Mouse (Mus musculus): ENCODE results near the gene Rtl10. TPM values are rescaled to one million over a fixed set of nuclear protein-coding genes. Genes with fewer than 3 reads are reported as not detected.
A peak's percentile ranks its signal among the peaks of the same experiment; 100 is the strongest.

Gene Rtl10
- polyA plus RNA-seq, 2 experiments = 1.0 to 2.2 TPM

GRCm38 (mm10) chr16:18462031-18462430 is 36.7 kb upstream of the Rtl10 start:
- Histone ChIP-seq H3K4me3 (ENCODE audit: insufficient read depth in 1 of 2, low read depth in 2 of 2, low read length in 2 of 2) (no peak overlapping the region), H3K9me3 (ENCODE audit: control insufficient read depth, low read length) (no peaks in the 10 kb centered on the region), H3K27ac (no peak overlapping the region), H3K4me2 (ENCODE audit: low read depth) (no peak overlapping the region), H3K4me1 (replicated peaks; ENCODE audit: control insufficient read depth in 2 of 2, insufficient read depth in 2 of 2, low read length in 1 of 2) (peaks cover 0 to 20% of the 10 kb centered on the region in 2 experiments; a peak in 3 of 4 replicates), H3K9ac (replicated peaks) (no peak overlapping the region), H3K36me3 (replicated peaks; ENCODE audit: control insufficient read depth, insufficient read depth, low read depth) (peaks cover 80% of the 10 kb centered on the region), H3K27me3 (ENCODE audit: control insufficient read depth, insufficient read depth, low read length) (no peaks in the 10 kb centered on the region)
- ATAC-seq (ENCODE audit: insufficient read depth) = no peak
- DNase-seq (ENCODE audit: low read depth in 3 of 3, low spot score in 3 of 3) = no peak
- WGBS (ENCODE audit: insufficient replicate concordance) = 87% methylated on average over 9 of the region's 9 CpGs
- TF ChIP-seq CTCF (IDR thresholded peaks at IDR 0.05; ENCODE audit: low read depth) (no peak), EP300 (IDR thresholded peaks at IDR 0.05; ENCODE audit: low read depth) (no peak)

DNA sequence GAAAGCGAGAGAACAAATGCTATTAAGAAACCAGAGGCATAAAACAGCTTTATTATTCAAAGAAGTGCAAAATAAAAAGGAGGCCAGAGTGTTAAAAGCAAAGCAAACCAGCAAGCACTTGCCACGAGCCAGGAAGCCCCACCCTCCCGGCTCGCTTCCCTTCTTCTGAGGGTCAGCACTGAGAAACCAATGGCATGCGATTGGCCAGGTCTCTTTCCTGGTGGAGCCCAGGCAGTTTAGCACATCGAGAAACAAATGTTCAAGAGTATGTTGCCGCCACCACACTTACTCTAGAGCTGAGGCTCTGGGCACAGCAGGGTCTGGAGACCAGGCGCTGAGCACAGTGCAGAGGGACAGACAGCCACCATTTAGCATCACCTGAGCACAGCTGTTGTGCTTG is 36.1 kb upstream of the Rtl10 start:
- no peak overlapping the region for H3K9ac ChIP-seq (replicated peaks)

GRCm38 (mm10) chr16:18464271-18464670 is 34.4 kb upstream of the Rtl10 start:
- ATAC-seq (ENCODE audit: insufficient read depth) (no peak), DNase-seq (ENCODE audit: low read depth in 3 of 3, low spot score in 3 of 3) (no peak)
- Histone ChIP-seq H3K4me2 (ENCODE audit: low read depth) (no peak overlapping the region), H3K9ac (replicated peaks) (no peak overlapping the region), H3K27me3 (ENCODE audit: control insufficient read depth, insufficient read depth, low read length) (no peaks in the 10 kb centered on the region), H3K36me3 (replicated peaks; ENCODE audit: control insufficient read depth, insufficient read depth, low read depth) (peaks cover 76% of the 10 kb centered on the region), H3K27ac (no peak overlapping the region), H3K4me3 (ENCODE audit: insufficient read depth in 1 of 2, low read depth in 2 of 2, low read length in 2 of 2) (no peak overlapping the region), H3K9me3 (ENCODE audit: control insufficient read depth, low read length) (no peaks in the 10 kb centered on the region), H3K4me1 (replicated peaks; ENCODE audit: control insufficient read depth in 2 of 2, insufficient read depth in 2 of 2, low read length in 1 of 2) (peaks cover 0 to 12% of the 10 kb centered on the region in 2 experiments; a peak in 2 of 4 replicates)
- TF ChIP-seq EP300 (IDR thresholded peaks at IDR 0.05; ENCODE audit: low read depth) (no peak), CTCF (IDR thresholded peaks at IDR 0.05; ENCODE audit: low read depth) (no peak)
- WGBS (ENCODE audit: insufficient replicate concordance) = 49% methylated on average over 3 of the region's 3 CpGs

More for the DNA sequence above, 36.1 kb upstream of the Rtl10 start:
- DNase-seq (ENCODE audit: low read depth in 3 of 3, low spot score in 3 of 3) (no peak), ATAC-seq (ENCODE audit: insufficient read depth) (no peak)
- H3K9me3 ChIP-seq (ENCODE audit: control insufficient read depth, low read length) = no peaks in the 10 kb centered on the region
- H3K4me2 ChIP-seq (ENCODE audit: low read depth) = no peak overlapping the region
- peaks cover 0 to 20% of the 10 kb centered on the region in 2 experiments; a peak in 3 of 4 replicates for H3K4me1 ChIP-seq (replicated peaks; ENCODE audit: control insufficient read depth in 2 of 2, insufficient read depth in 2 of 2, low read length in 1 of 2)
- WGBS (ENCODE audit: insufficient replicate concordance) = 54% methylated on average over 8 of the region's 8 CpGs
- H3K27ac ChIP-seq = no peak overlapping the region
- H3K4me3 ChIP-seq (ENCODE audit: insufficient read depth in 1 of 2, low read depth in 2 of 2, low read length in 2 of 2) = no peak overlapping the region
- TF ChIP-seq EP300 (IDR thresholded peaks at IDR 0.05; ENCODE audit: low read depth) (no peak), CTCF (IDR thresholded peaks at IDR 0.05; ENCODE audit: low read depth) (no peak)
- H3K27me3 ChIP-seq (ENCODE audit: control insufficient read depth, insufficient read depth, low read length) = no peaks in the 10 kb centered on the region
- H3K36me3 ChIP-seq (replicated peaks; ENCODE audit: control insufficient read depth, insufficient read depth, low read depth) = peaks cover 75% of the 10 kb centered on the region

GRCm38 (mm10) chr16:18470829-18471228 is 27.9 kb upstream of the Rtl10 start:
- Histone ChIP-seq H3K27ac (no peak overlapping the region), H3K9me3 (ENCODE audit: control insufficient read depth, low read length) (no peaks in the 10 kb centered on the region), H3K36me3 (replicated peaks; ENCODE audit: control insufficient read depth, insufficient read depth, low read depth) (peaks cover 83% of the 10 kb centered on the region), H3K4me2 (ENCODE audit: low read depth) (no peak overlapping the region), H3K9ac (replicated peaks) (no peak overlapping the region), H3K4me3 (ENCODE audit: insufficient read depth in 1 of 2, low read depth in 2 of 2, low read length in 2 of 2) (no peak overlapping the region), H3K27me3 (ENCODE audit: control insufficient read depth, insufficient read depth, low read length) (no peaks in the 10 kb centered on the region), H3K4me1 (replicated peaks; ENCODE audit: control insufficient read depth in 2 of 2, insufficient read depth in 2 of 2, low read length in 1 of 2) (no peaks in the 10 kb centered on the region)
- ATAC-seq (ENCODE audit: insufficient read depth) = no peak
- no peak for TF ChIP-seq EP300 (IDR thresholded peaks at IDR 0.05; ENCODE audit: low read depth)
- TF ChIP-seq CTCF (IDR thresholded peaks at IDR 0.05; ENCODE audit: low read depth) = peak; percentile 45
- WGBS (ENCODE audit: insufficient replicate concordance) = 48% methylated on average over 1 of the region's 1 CpGs
- DNase-seq (ENCODE audit: low read depth in 3 of 3, low spot score in 3 of 3) = no peak

- TF ChIP-seq EP300 (IDR thresholded peaks at IDR 0.05; ENCODE audit: low read depth) = no peak
- TF ChIP-seq CTCF (IDR thresholded peaks at IDR 0.05; ENCODE audit: low read depth) = no peak
- Histone ChIP-seq H3K27ac (no peak overlapping the region), H3K4me3 (ENCODE audit: insufficient read depth in 1 of 2, low read depth in 2 of 2, low read length in 2 of 2) (no peak overlapping the region), H3K36me3 (replicated peaks; ENCODE audit: control insufficient read depth, insufficient read depth, low read depth) (peaks cover 85% of the 10 kb centered on the region), H3K4me2 (ENCODE audit: low read depth) (no peak overlapping the region), H3K27me3 (ENCODE audit: control insufficient read depth, insufficient read depth, low read length) (no peaks in the 10 kb centered on the region), H3K9me3 (ENCODE audit: control insufficient read depth, low read length) (no peaks in the 10 kb centered on the region), H3K9ac (replicated peaks) (no peak overlapping the region), H3K4me1 (replicated peaks; ENCODE audit: control insufficient read depth in 2 of 2, insufficient read depth in 2 of 2, low read length in 1 of 2) (no peaks in the 10 kb centered on the region)
- WGBS (ENCODE audit: insufficient replicate concordance) = 80% methylated on average over 11 of the region's 11 CpGs
- DNase-seq (ENCODE audit: low read depth in 3 of 3, low spot score in 3 of 3) (no peak), ATAC-seq (ENCODE audit: insufficient read depth) (no peak)
These were observed 27.2 kb upstream of the Rtl10 start for GRCm38 (mm10) chr16:18471381-18471955.
